Mouse (Mus musculus): ENCODE data around the gene Mapk8. TPM values are rescaled to one million over a fixed set of nuclear protein-coding genes. Genes with fewer than 3 reads are reported as not detected.
"Not testable (repeated sequence)": the region's sequence is repeated elsewhere in the genome, so short reads cannot be mapped to it uniquely, and the experiment has no call there.

The Mapk8 gene
- total and polyA plus RNA-seq, 2 experiments: 12.1 to 26.9 TPM

GRCm38 (mm10) chr14:33448276-33448675 is 1.3 kb upstream of the Mapk8 start:
- H3K4me1 ChIP-seq (ENCODE audit: control insufficient read depth, insufficient read depth, low read length): peaks cover 6% of the 10 kb centered on the region
- peaks cover 14% of the 10 kb centered on the region; the same call in 1 of the 2 replicates for H3K79me2 ChIP-seq (ENCODE audit: control insufficient read depth, insufficient read depth, low read length)

DNA sequence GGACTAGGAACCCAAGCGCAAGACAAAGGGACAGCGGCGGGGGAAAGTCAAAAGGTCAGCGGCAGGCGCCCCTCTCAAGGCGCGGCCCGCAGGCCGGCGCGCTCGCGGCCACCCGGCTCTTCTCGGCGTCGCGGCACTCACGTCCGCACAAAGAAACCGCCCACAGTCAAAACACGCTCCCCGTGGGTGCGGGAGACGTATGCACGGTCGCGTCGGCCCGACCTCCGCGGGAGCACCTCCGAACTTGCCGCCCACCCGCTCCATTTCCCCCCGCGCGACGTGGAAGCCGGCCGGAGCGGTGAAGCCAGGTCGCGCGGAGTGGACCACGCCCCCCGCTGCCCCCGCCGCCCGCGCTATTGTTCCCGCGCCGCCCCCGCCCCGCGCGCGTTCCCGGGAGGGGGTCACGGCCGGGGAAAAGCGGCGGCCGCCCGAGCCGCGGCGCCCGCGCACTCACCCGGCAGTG is 366 bp downstream of the Mapk8 start:
- peak overlapping the region; percentile 81 for H3K4me3 ChIP-seq (ENCODE audit: insufficient read depth, low read depth, low read length)
- peak overlapping the region; percentile 66 for H3K27ac ChIP-seq (replicated peaks; ENCODE audit: insufficient read depth, low read depth, low read length)
- no peaks in the 10 kb centered on the region for H3K36me3 ChIP-seq (ENCODE audit: control insufficient read depth, insufficient read depth, low read length)
- no peaks in the 10 kb centered on the region for H3K27me3 ChIP-seq (ENCODE audit: control insufficient read depth, insufficient read depth, low read length)
- H3K9ac ChIP-seq (ENCODE audit: low read depth, low read length): peak overlapping the region; percentile 92
- no peak for TF ChIP-seq CTCF (IDR thresholded peaks at IDR 0.05; ENCODE audit: low read depth, low read length)
- peaks cover 6% of the 10 kb centered on the region for H3K4me1 ChIP-seq (ENCODE audit: control insufficient read depth, insufficient read depth, low read length)
- WGBS: 1% methylated on average over 72 of the region's 72 CpGs
- H3K79me2 ChIP-seq (ENCODE audit: control insufficient read depth, insufficient read depth, low read length): peaks cover 16% of the 10 kb centered on the region; the same call in 1 of the 2 replicates
- DNase-seq (ENCODE audit: extremely low read depth, low read depth, low spot score): no peak

More at GRCm38 (mm10) chr14:33448276-33448675, 1.3 kb upstream of the Mapk8 start:
- TF ChIP-seq POLR2A (IDR thresholded peaks at IDR 0.05; ENCODE audit: extremely low read depth, insufficient read depth, low read length): no peak
- no peak for TF ChIP-seq CTCF (IDR thresholded peaks at IDR 0.05; ENCODE audit: low read depth, low read length)
- no peak for DNase-seq (ENCODE audit: extremely low read depth, low read depth, low spot score)
- no peaks in the 10 kb centered on the region for H3K36me3 ChIP-seq (ENCODE audit: control insufficient read depth, insufficient read depth, low read length)
- H3K27ac ChIP-seq (replicated peaks; ENCODE audit: insufficient read depth, low read depth, low read length): no peak overlapping the region
- H3K4me3 ChIP-seq (ENCODE audit: insufficient read depth, low read depth, low read length): no peak overlapping the region
- no peak overlapping the region for H3K9ac ChIP-seq (ENCODE audit: low read depth, low read length)
- WGBS: 95% methylated on average over 4 of the region's 4 CpGs
- no peaks in the 10 kb centered on the region for H3K27me3 ChIP-seq (ENCODE audit: control insufficient read depth, insufficient read depth, low read length)

DNA sequence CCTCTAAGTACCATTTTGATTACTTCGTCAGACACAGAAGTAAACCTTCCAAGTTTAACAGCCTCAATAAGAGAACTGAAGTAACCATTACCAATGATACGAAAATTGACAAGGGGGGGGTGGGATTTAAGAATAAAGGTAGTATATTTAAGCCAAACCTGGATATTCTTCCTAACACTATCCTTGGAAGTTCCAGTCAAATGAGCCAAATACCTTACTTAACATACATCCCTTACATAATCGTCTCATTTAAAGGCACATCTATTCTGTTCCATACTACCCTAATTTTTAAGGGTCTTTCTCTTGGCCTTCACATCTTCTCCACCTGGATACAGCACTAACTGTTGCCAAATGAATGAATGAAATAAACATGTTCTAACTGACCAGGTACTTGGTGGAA is 996 bp downstream of the Mapk8 start:
- TF ChIP-seq CTCF (IDR thresholded peaks at IDR 0.05; ENCODE audit: low read depth, low read length) (no peak), POLR2A (IDR thresholded peaks at IDR 0.05; ENCODE audit: extremely low read depth, insufficient read depth, low read length) (no peak)

DNA sequence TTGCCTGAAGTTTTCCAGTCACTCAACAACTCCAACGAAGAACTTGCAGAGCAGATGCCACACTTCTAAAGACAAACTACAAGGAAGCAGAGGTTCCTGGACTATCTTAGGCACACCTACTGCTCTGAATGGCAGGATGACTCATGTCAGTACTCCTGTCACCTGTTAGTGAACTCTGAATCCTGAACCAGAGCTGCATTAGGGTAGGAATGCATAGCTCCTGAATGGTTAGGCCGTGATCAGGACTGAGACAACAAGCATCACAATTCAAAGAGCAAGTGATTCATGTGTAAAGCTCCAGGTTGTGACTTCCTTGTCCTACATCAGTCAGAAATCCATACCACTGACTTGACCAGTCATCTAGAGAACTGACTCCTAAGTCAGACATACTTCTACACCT is 3.2 kb downstream of the Mapk8 start:
- Histone ChIP-seq H3K36me3 (ENCODE audit: control insufficient read depth, insufficient read depth, low read length) (no peaks in the 10 kb centered on the region), H3K4me3 (ENCODE audit: insufficient read depth, low read depth, low read length) (no peak overlapping the region), H3K9ac (ENCODE audit: low read depth, low read length) (no peak overlapping the region), H3K27me3 (ENCODE audit: control insufficient read depth, insufficient read depth, low read length) (no peaks in the 10 kb centered on the region), H3K27ac (replicated peaks; ENCODE audit: insufficient read depth, low read depth, low read length) (no peak overlapping the region), H3K79me2 (ENCODE audit: control insufficient read depth, insufficient read depth, low read length) (peaks cover 27% of the 10 kb centered on the region; the same call in 1 of the 2 replicates), H3K4me1 (ENCODE audit: control insufficient read depth, insufficient read depth, low read length) (peaks cover 6% of the 10 kb centered on the region)
- 77% methylated on average over 2 of the region's 2 CpGs for WGBS
- DNase-seq (ENCODE audit: extremely low read depth, low read depth, low spot score): no peak
- no peak for TF ChIP-seq CTCF (IDR thresholded peaks at IDR 0.05; ENCODE audit: low read depth, low read length)
- TF ChIP-seq POLR2A (IDR thresholded peaks at IDR 0.05; ENCODE audit: extremely low read depth, insufficient read depth, low read length): no peak

More for the DNA sequence above, 996 bp downstream of the Mapk8 start:
- no peak for DNase-seq (ENCODE audit: extremely low read depth, low read depth, low spot score)
- Histone ChIP-seq H3K9ac (ENCODE audit: low read depth, low read length) (no peak overlapping the region), H3K79me2 (ENCODE audit: control insufficient read depth, insufficient read depth, low read length) (peaks cover 17% of the 10 kb centered on the region; the same call in 1 of the 2 replicates), H3K4me3 (ENCODE audit: insufficient read depth, low read depth, low read length) (peak overlapping the region; percentile 81; the same call in 1 of the 2 replicates), H3K27me3 (ENCODE audit: control insufficient read depth, insufficient read depth, low read length) (no peaks in the 10 kb centered on the region), H3K36me3 (ENCODE audit: control insufficient read depth, insufficient read depth, low read length) (no peaks in the 10 kb centered on the region), H3K27ac (replicated peaks; ENCODE audit: insufficient read depth, low read depth, low read length) (no peak overlapping the region), H3K4me1 (ENCODE audit: control insufficient read depth, insufficient read depth, low read length) (peaks cover 6% of the 10 kb centered on the region)
- 42% methylated on average over 3 of the region's 3 CpGs for WGBS

- Histone ChIP-seq H3K79me2 (ENCODE audit: control insufficient read depth, insufficient read depth, low read length) (peaks cover 39% of the 10 kb centered on the region), H3K4me1 (ENCODE audit: control insufficient read depth, insufficient read depth, low read length) (peaks cover 15% of the 10 kb centered on the region)
- H3K4me3 ChIP-seq (ENCODE audit: insufficient read depth, low read depth, low read length); DNase-seq (ENCODE audit: extremely low read depth, low read depth, low spot score); H3K9ac ChIP-seq (ENCODE audit: low read depth, low read length); H3K27me3 ChIP-seq (ENCODE audit: control insufficient read depth, insufficient read depth, low read length); H3K36me3 ChIP-seq (ENCODE audit: control insufficient read depth, insufficient read depth, low read length); H3K27ac ChIP-seq (replicated peaks; ENCODE audit: insufficient read depth, low read depth, low read length): not testable (repeated sequence)
- WGBS: 96% methylated on average over 4 of the region's 4 CpGs
Observed at GRCm38 (mm10) chr14:33432485-33432884, 14.5 kb downstream of the Mapk8 start.

GRCm38 (mm10) chr14:33424124-33424523 is 22.8 kb downstream of the Mapk8 start:
- DNase-seq (ENCODE audit: extremely low read depth, low read depth, low spot score): no peak
- Histone ChIP-seq H3K9ac (ENCODE audit: low read depth, low read length) (no peak overlapping the region), H3K27ac (replicated peaks; ENCODE audit: insufficient read depth, low read depth, low read length) (no peak overlapping the region), H3K4me1 (ENCODE audit: control insufficient read depth, insufficient read depth, low read length) (peaks cover 2% of the 10 kb centered on the region; the same call in 1 of the 2 replicates), H3K4me3 (ENCODE audit: insufficient read depth, low read depth, low read length) (no peak overlapping the region), H3K79me2 (ENCODE audit: control insufficient read depth, insufficient read depth, low read length) (peaks cover 22% of the 10 kb centered on the region; the same call in 1 of the 2 replicates), H3K36me3 (ENCODE audit: control insufficient read depth, insufficient read depth, low read length) (no peaks in the 10 kb centered on the region), H3K27me3 (ENCODE audit: control insufficient read depth, insufficient read depth, low read length) (no peaks in the 10 kb centered on the region)
- no peak for TF ChIP-seq POLR2A (IDR thresholded peaks at IDR 0.05; ENCODE audit: extremely low read depth, insufficient read depth, low read length)
- TF ChIP-seq CTCF (IDR thresholded peaks at IDR 0.05; ENCODE audit: low read depth, low read length): no peak
